Mouse (Mus musculus): ENCODE data around the gene Ap1s1.

DNA sequence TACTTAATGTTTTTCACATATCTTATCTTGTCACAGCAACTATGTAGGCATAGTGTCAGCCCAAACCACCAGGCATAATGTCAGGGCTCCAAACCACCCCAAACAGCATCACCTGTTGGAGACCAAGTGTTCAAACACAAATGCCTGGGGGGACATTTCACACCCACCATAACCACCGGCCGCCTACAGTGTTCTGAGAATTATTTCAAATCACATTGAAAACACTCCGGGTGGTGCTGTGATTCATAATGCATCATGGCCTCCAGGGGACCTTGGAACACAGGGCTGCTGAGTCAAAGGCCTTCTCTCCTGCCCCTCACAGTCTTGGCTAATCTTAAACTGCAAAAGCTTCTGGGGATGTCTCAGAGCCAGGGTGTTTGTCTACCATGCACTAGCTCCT lies 30.0 kb downstream of the Ap1s1 start:
- TF ChIP-seq CTCF (IDR thresholded peaks at IDR 0.05; ENCODE audit: low read depth) (no peak), EP300 (IDR thresholded peaks at IDR 0.05; ENCODE audit: low read depth) (no peak)
